Mouse (Mus musculus): ENCODE measurements around the gene Dhx37. TPM values are rescaled to one million over a fixed set of nuclear protein-coding genes. Genes with fewer than 3 reads are reported as not detected.
A peak's percentile ranks its signal among the peaks of the same experiment; 100 is the strongest.

The Dhx37 gene
- polyA plus RNA-seq, 1 experiment: 13.2 TPM

GRCm38 (mm10) chr5:125409348-125410090 lies 24.4 kb downstream of the Dhx37 start:
- no peak for TF ChIP-seq POLR2A (IDR thresholded peaks at IDR 0.05; ENCODE audit: low read depth, low read length)
- TF ChIP-seq CTCF (IDR thresholded peaks at IDR 0.05; ENCODE audit: extremely low read depth, insufficient read length, insufficient replicate concordance, low read depth, low read length): no peak
- no peaks in the 10 kb centered on the region for H3K27me3 ChIP-seq (ENCODE audit: control insufficient read depth, insufficient read depth, low read length)
- H3K27ac ChIP-seq (ENCODE audit: insufficient read depth, low read depth, low read length): no peak overlapping the region
- peaks cover 10% of the 10 kb centered on the region; the same call in 1 of the 2 replicates for H3K4me1 ChIP-seq (ENCODE audit: control insufficient read depth, insufficient read depth, insufficient read length, low read length)
- peaks cover 7% of the 10 kb centered on the region; the same call in 1 of the 2 replicates for H3K36me3 ChIP-seq (ENCODE audit: control insufficient read depth, insufficient read depth, low read length)
- 27% methylated on average over 20 of the region's 20 CpGs for WGBS
- peak overlapping the region; percentile 44 for H3K4me3 ChIP-seq (ENCODE audit: low read depth, low read length)

- WGBS: 5% methylated on average over 13 of the region's 13 CpGs
Observed at GRCm38 (mm10) chr5:125408842-125409241, 25.1 kb downstream of the Dhx37 start.

DNA sequence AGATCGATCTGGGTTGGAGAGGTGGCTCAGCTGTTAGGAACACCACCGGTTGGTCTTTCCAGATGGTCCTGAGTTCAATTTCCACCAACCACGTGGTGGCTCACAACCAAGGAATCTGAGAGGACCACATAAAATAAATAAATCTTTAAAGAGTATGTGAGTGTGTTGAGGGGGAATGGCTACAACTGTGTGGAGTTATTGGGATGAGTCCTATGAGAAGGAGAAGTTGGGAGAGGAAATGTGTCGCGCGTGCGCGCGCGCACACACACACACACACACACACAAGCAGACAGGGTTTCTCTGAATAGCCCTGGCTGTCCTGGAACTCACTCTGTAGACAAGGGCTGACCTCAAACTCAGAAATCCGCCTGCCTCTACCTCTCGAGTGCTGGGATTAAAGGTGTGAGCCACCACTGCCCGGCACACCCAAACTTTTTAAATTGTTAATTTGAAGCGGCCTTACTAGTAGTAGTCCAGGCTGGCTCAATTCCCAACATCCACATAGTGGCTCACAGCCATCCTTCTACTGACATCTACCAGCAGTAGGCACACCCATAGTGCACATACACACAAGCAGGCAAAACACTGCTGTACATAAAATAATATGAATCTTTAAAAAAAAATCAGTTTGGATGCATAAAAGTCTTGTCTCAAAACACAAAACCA lies 25.9 kb downstream of the Dhx37 start:
- Histone ChIP-seq H3K27me3 (ENCODE audit: control insufficient read depth, insufficient read depth, low read length) (no peaks in the 10 kb centered on the region), H3K4me3 (ENCODE audit: low read depth, low read length) (no peak overlapping the region), H3K36me3 (ENCODE audit: control insufficient read depth, insufficient read depth, low read length) (no peaks in the 10 kb centered on the region), H3K4me1 (ENCODE audit: control insufficient read depth, insufficient read depth, insufficient read length, low read length) (peaks cover 10% of the 10 kb centered on the region; the same call in 1 of the 2 replicates), H3K27ac (ENCODE audit: insufficient read depth, low read depth, low read length) (no peak overlapping the region)
- 75% methylated on average over 14 of the region's 14 CpGs for WGBS
- no peak for TF ChIP-seq CTCF (IDR thresholded peaks at IDR 0.05; ENCODE audit: extremely low read depth, insufficient read length, insufficient replicate concordance, low read depth, low read length)
- no peak for TF ChIP-seq POLR2A (IDR thresholded peaks at IDR 0.05; ENCODE audit: low read depth, low read length)

More at GRCm38 (mm10) chr5:125408842-125409241, 25.1 kb downstream of the Dhx37 start:
- TF ChIP-seq CTCF (IDR thresholded peaks at IDR 0.05; ENCODE audit: extremely low read depth, insufficient read length, insufficient replicate concordance, low read depth, low read length) (no peak), POLR2A (IDR thresholded peaks at IDR 0.05; ENCODE audit: low read depth, low read length) (no peak)
- peak overlapping the region; percentile 44 for H3K4me3 ChIP-seq (ENCODE audit: low read depth, low read length)
- H3K36me3 ChIP-seq (ENCODE audit: control insufficient read depth, insufficient read depth, low read length): peaks cover 2% of the 10 kb centered on the region; the same call in 1 of the 2 replicates
- H3K4me1 ChIP-seq (ENCODE audit: control insufficient read depth, insufficient read depth, insufficient read length, low read length): peaks cover 10% of the 10 kb centered on the region; the same call in 1 of the 2 replicates
- no peaks in the 10 kb centered on the region for H3K27me3 ChIP-seq (ENCODE audit: control insufficient read depth, insufficient read depth, low read length)
- H3K27ac ChIP-seq (ENCODE audit: insufficient read depth, low read depth, low read length): no peak overlapping the region

GRCm38 (mm10) chr5:125407020-125407830 lies 26.7 kb downstream of the Dhx37 start:
- H3K27ac ChIP-seq (ENCODE audit: insufficient read depth, low read depth, low read length): no peak overlapping the region

GRCm38 (mm10) chr5:125406322-125407016 lies 27.5 kb downstream of the Dhx37 start:
- H3K27ac ChIP-seq (ENCODE audit: insufficient read depth, low read depth, low read length): peak overlapping the region; percentile 85
- H3K4me3 ChIP-seq (ENCODE audit: low read depth, low read length): peak overlapping the region; percentile 64
- no peaks in the 10 kb centered on the region for H3K27me3 ChIP-seq (ENCODE audit: control insufficient read depth, insufficient read depth, low read length)
- WGBS: 3% methylated on average over 20 of the region's 20 CpGs
- peaks cover 10% of the 10 kb centered on the region; the same call in 1 of the 2 replicates for H3K4me1 ChIP-seq (ENCODE audit: control insufficient read depth, insufficient read depth, insufficient read length, low read length)
- TF ChIP-seq CTCF (IDR thresholded peaks at IDR 0.05; ENCODE audit: extremely low read depth, insufficient read length, insufficient replicate concordance, low read depth, low read length) (no peak), POLR2A (IDR thresholded peaks at IDR 0.05; ENCODE audit: low read depth, low read length) (no peak)
- H3K36me3 ChIP-seq (ENCODE audit: control insufficient read depth, insufficient read depth, low read length): no peaks in the 10 kb centered on the region

More at GRCm38 (mm10) chr5:125407020-125407830, 26.7 kb downstream of the Dhx37 start:
- Histone ChIP-seq H3K36me3 (ENCODE audit: control insufficient read depth, insufficient read depth, low read length) (no peaks in the 10 kb centered on the region), H3K27me3 (ENCODE audit: control insufficient read depth, insufficient read depth, low read length) (no peaks in the 10 kb centered on the region), H3K4me3 (ENCODE audit: low read depth, low read length) (peak overlapping the region; percentile 64; the same call in 1 of the 2 replicates), H3K4me1 (ENCODE audit: control insufficient read depth, insufficient read depth, insufficient read length, low read length) (peaks cover 10% of the 10 kb centered on the region; the same call in 1 of the 2 replicates)
- TF ChIP-seq CTCF (IDR thresholded peaks at IDR 0.05; ENCODE audit: extremely low read depth, insufficient read length, insufficient replicate concordance, low read depth, low read length) (no peak), POLR2A (IDR thresholded peaks at IDR 0.05; ENCODE audit: low read depth, low read length) (no peak)
- 55% methylated on average over 13 of the region's 13 CpGs for WGBS

GRCm38 (mm10) chr5:125405546-125406248 lies 28.2 kb downstream of the Dhx37 start:
- TF ChIP-seq CTCF (IDR thresholded peaks at IDR 0.05; ENCODE audit: extremely low read depth, insufficient read length, insufficient replicate concordance, low read depth, low read length): no peak
- TF ChIP-seq POLR2A (IDR thresholded peaks at IDR 0.05; ENCODE audit: low read depth, low read length): no peak
- peak overlapping the region; percentile 70 for H3K4me3 ChIP-seq (ENCODE audit: low read depth, low read length)
- peaks cover 10% of the 10 kb centered on the region; the same call in 1 of the 2 replicates for H3K4me1 ChIP-seq (ENCODE audit: control insufficient read depth, insufficient read depth, insufficient read length, low read length)
- H3K27ac ChIP-seq (ENCODE audit: insufficient read depth, low read depth, low read length): peak overlapping the region; percentile 86
- under 1% methylated on average over 31 of the region's 31 CpGs for WGBS
- no peaks in the 10 kb centered on the region for H3K27me3 ChIP-seq (ENCODE audit: control insufficient read depth, insufficient read depth, low read length)
- H3K36me3 ChIP-seq (ENCODE audit: control insufficient read depth, insufficient read depth, low read length): no peaks in the 10 kb centered on the region
